Mouse (Mus musculus) retina, embryonic 14.5 days (tissue): ENCODE results near the gene Efl1.

ENCODE experiments used
- DNase-seq: peaks from one replicate; pipeline ENCODE4 v3.0.0-alpha.2; 2015; ENCODE audit warnings: low spot score

Efl1 gene

DNA sequence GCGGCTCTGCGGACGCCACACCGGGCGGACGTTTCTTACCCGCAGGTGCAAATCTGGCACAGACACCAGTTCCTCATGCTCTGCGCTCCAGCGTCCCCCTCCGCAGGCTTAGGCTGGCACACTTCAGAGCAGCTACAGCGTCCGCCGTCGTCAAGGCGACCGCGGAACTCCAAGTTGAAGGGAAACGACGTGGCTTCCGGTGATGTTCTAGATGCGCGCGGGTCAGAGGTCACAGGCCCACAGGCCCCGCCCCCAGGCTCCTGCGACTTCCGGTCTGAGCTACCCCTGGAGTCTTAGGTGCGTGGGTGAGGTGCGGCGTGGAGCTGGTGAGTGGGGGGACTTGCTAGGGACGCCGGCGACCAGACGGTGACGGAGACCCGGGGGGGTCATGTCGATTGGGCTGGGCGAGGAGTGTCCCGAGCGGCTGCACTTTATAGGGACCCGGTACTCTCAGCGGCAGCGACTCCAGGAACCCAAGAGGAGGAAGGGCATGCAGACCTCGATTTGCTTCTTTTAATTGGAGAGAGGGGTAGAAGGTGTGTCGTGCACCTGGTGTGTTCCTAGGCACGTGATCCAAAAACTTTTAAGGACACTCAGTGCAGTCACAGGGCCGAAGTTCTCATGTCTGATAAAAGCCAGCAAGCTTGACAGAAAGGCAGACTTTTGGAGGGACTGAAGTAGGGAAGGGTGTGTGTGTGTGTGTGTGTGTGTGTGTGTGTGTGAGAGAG is at the start of gene Efl1, which contains the start of gene Saxo2:
TSS of gene Efl1 (plus strand) at position 262 of the 728 bp plus-strand sequence.
TSS of gene Saxo2 (minus strand) at position 176 of the 728 bp plus-strand sequence.
- peak; percentile 97 for DNase-seq

DNA sequence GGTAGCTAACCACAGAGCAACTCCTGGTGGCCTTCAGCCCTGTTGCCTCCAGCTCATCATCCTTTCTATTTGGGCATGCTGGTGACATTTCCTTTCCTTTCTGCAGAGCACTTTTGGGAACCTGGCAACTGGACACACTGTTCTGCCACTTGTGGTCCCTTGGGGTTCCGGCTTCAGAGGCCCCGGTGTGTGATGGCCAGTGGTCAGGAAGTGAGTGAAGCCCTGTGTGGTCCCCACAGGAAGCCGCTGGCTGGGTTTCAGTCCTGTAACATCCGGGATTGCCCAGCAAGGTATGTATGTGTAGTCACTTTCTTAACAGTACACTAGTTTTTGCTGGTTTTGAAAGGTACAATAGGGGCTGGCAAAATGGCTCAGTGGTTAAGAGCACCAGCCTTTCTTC is 46.4 kb upstream of the Efl1 start:
- DNase-seq: no peak

GRCm38 (mm10) chr7:82605425-82605824 is 43.0 kb upstream of the Efl1 start:
- no peak for DNase-seq

DNA sequence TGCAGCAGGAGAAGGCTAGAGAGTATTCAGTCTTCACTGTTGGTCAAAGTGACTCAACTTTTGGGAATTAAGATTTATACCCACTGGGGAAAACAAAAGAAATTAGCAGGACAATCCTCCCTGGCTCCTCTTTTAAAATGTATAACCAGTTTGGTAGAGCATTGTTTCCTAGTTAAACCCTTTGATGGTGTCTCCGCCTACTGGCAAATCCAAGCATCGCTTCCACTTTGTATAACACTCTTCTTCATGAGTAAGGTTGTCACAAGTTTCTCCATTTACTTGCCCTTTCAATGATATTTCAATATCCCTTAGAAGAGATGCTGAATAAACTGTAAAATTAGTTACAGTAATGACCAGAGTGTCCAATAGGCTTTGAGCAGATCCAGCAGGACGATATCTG is 38.8 kb upstream of the Efl1 start:
- DNase-seq: peak; percentile 30

DNA sequence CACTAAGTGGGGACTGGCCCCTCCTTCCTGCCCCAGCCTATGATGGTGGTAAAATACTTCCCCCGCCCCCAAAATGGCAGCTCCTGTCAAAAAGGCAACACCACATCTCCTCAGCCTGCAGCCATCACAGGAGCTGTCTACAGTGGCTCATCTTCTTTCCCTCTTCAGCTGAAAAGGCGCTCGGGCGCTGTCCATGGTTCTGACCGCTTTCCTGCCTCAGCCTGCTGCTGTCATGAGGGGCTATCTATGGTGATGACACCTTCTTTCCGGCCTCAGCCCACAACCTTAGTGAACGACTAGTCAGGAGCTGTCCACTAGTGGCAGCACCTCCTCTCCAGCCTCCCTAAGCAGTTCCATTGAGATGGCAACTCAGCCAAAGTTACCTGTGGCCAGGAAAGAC is 23.1 kb upstream of the Efl1 start:
- DNase-seq: peak; percentile 68

DNA sequence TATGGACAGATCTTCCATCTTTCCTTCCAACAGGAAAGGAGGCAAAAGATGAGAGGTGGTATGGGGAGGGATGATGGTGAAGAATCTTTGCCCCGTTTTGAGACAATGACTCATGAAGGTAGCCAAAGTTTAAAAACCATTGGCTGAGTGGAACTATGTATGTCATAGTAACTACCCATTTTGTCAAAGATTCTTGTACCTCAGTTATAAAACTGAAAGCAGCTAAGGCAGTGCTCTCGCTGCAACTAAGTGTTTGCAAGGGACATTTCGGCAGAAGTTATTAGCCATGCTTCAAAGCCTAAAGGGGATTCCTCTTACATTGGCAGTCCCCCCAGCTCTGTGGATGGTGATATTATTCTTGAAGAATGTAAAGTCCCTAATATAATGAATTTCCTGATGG is 1.2 kb upstream of the Efl1 start:
- DNase-seq: no peak

- DNase-seq: no peak
These were observed 505 bp upstream of the Efl1 start for GRCm38 (mm10) chr7:82647909-82648308.

GRCm38 (mm10) chr7:82649081-82649445 is 649 bp downstream of the Efl1 start:
- DNase-seq: no peak

- DNase-seq: no peak
These were observed 16.2 kb downstream of the Efl1 start for GRCm38 (mm10) chr7:82664604-82665003.

- DNase-seq: no peak
These were observed 27.6 kb downstream of the Efl1 start for GRCm38 (mm10) chr7:82676001-82676400.

GRCm38 (mm10) chr7:82676834-82677233 is 28.4 kb downstream of the Efl1 start:
- peak; percentile 48 for DNase-seq

DNA sequence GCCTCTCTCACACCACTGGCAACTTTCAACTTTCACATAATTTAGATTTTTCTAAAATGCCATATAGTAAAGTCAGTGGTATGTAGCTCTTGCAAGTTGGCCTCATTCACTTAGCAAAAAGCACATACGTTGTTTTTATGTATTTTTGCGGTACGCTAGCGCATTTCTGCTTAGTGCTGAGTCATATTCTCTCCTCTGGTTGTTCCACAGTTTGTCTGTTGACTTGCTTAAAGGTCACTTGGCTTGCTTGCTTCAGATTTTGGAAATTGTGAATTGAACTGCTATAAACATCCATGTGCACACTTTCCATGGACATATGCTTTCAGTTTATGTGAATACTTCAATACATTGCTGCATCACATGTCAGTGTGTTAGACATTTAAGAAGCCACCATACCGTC is 31.5 kb downstream of the Efl1 start:
- DNase-seq: no peak

- DNase-seq: no peak
These were observed 40.3 kb downstream of the Efl1 start for GRCm38 (mm10) chr7:82688736-82689135.

DNA sequence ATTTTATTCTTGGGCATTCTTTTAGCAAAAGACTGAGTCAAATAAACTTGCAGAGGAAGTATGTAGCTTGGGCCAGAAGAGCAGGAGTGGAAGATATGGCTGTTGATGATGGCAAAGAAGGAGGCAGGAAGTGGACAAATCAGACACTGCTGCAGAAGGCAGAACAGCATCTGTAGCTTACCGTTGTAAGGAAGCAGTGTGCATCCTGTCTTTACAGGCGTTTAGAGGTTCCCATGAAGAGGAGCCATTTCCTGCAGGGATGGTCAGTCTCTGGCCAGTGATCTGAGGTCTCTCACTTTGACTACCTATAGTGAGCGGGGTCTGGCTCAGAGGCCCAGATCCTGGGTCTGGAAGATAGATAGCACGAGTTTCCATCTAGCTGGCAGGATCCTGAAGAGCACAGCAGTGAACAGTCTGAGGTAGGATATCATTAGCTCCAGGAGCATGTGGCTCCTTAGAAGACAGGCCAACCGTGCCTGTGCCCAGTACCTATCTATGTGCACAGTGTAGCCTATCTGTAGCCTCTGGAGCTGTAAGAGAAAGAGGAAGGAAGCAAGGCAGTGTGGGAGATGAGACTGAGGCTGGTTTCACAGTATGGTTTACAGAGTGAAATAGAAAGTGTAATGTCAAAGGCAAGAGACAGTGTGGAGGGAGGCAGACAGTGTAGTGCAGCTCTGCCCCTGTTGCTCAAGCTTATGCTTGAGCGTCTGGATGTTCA is 42.8 kb downstream of the Efl1 start:
- no peak for DNase-seq

DNA sequence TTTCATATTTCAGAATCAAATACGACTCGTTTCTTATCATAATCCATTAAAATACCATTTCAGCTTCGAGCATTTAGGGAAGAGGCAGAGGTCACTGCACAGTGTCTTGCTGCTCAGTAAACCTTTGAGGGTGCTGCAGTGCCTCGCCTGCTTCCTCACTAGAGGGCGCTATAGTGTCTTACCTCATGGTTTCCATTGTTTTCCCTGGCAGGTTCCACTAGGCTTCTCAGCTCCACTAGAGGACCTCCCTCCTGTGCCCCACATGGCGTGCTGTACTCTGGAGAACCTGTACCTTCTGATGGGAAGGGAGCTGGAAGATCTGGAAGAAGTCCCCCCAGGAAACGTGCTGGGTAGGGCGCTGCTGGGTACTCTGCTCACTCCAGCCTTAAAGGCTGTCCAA is 49.3 kb downstream of the Efl1 start:
- peak; percentile 48 for DNase-seq

DNA sequence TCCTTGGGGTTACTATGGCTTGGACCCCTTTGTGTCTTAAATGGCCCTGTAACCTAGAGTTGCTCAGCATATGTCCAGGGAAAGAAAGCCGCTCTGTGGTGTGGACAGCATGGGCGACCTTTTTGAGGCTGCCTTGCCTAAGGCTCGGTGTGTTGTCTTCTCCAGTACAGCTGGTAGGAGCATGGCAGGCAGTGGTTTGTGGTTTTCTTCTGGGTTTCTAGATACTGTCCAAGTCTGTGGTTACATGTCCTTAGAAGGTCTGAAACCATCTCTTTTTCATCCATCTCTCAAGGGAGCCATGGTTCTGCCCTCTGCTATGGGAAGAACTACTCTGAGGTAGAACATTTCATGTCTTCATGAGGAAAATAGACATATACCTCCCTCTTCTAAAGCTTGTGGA is 50.6 kb downstream of the Efl1 start:
- no peak for DNase-seq

DNA sequence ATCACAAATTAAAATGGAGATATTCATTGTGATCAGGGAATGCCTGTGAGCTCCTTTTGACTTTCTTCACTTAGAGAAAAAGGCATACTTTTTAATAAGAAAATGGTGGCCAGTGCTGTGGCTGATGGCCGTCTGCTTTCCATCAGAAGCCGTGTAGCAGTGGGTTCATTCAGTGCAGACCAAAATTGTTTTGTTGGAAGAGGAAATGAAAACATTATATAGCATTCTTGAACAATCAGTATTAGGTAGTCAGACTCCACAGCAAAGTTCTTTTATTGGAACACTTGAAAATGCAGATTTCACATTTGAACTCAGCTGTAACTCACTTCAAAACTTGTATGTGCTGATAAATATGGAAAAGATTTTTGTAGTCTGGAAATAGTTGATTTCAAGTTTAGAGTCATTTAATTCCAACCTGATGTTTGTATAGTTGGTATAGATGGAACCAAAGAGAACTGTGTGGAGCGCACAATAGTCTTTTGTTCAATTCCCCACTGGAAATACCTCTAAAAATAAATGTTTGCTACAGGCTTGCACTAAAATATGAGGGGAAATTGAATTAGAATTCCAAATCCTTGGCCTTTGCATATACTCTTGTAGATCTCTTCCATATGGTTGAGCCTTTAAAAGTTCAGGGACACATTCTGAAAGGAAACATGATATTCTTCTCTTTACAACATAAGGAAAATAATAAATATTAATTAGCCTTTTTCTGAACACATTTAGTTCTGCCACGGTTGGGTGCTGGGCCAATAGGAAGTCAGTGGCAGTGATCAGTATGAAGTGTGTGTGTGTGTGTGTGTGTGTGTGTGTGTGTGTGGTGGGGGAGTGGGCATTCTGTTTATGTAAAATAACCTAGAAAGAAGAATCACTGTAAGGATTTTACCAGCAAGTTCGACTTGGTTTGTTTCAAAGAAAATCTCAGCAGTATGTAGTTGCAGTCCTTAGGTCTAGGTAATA is 54.2 kb downstream of the Efl1 start:
- DNase-seq: no peak

- no peak for DNase-seq
These were observed 60.8 kb downstream of the Efl1 start for GRCm38 (mm10) chr7:82709172-82709571.

DNA sequence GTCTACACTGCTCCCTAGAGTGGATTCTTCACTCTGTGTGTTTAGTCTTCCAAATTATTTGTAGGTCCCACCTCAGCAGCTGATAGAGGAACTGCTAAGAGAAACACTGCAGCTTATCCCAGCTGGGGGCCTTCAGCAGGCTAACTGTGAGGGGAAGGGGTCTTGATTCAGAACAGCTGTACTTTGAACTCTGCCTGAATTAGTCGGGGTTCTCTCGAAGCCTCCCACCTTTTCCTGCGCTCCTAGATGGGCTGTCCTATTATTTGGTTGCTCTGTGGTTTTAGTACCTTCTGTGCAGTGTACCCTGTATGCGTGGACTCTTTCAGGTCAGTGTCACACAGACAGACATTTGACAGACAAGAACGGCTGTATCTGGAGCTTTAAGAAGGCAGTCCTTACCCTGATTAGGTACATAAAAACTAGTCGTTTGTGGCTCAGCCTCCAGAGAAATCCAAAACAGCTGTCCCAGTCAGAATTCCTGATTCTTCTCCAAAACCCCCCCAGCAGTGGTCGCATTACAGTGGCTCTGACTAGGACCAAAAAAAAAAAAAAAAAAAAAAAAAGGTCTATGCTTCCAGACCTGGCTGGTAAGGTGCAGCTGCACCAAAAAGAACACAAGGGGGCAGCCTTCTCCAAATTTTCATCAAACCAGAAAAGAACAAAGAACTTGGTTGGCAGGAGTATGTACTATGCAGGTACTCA is 66.9 kb downstream of the Efl1 start:
- DNase-seq: peak; percentile 70

GRCm38 (mm10) chr7:82715912-82716601 is 67.6 kb downstream of the Efl1 start:
- DNase-seq: no peak

- peak; percentile 39 for DNase-seq
These were observed 70.9 kb downstream of the Efl1 start for GRCm38 (mm10) chr7:82719285-82719684.
